Mouse (Mus musculus): ENCODE data around the gene Slc17a1.

Slc17a1 gene

GRCm38 (mm10) chr13:23879636-23880035 is 12.1 kb downstream of the Slc17a1 start:
- in situ Hi-C loops (cut with MboI; ENCODE audit: low pct_unique_long_range_greater_than_20kb in 1 of 2, low sequenced_read_pairs in 2 of 2, unreplicated experiment in 1 of 2) = no loop called here

- in situ Hi-C loops (cut with MboI; ENCODE audit: low pct_unique_long_range_greater_than_20kb in 1 of 2, low sequenced_read_pairs in 2 of 2, unreplicated experiment in 1 of 2) = no loop called here
Observed at GRCm38 (mm10) chr13:23885540-23885939, 18.0 kb downstream of the Slc17a1 start.

DNA sequence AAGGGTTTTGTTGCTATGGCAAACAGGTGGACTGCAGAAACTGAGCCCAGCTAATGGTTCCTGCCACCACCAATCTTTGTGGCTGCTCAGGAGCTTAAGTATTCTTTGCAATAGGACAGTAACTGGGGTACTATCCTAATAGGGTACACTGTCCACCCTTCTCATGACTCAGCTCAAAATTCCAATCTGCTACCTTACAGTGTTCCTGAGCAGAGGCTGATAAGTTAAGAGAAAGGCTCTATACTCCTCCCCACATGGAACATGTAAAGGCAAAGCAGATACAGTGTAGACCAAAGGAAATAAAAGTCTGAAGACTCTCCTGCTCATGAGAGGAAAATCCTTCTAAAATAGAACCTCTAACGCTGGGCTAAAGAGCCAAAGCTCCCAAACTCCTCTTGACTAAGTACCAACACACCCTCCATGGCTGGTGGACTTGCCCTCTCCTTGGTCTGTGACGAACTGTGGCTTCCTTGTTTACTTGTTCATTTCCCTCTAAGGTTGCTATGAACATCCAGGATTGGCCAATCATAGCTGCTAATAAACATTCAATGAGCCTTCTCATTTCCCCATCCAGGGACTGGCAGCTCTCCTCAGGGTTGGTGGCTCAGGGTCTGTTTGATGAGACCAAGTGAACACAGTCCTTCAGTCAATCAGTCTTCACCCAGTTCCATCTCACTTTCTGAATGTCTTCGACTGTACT is 19.6 kb downstream of the Slc17a1 start:
- in situ Hi-C loops (cut with MboI; ENCODE audit: low pct_unique_long_range_greater_than_20kb in 1 of 2, low sequenced_read_pairs in 2 of 2, unreplicated experiment in 1 of 2) = no loop called here

GRCm38 (mm10) chr13:23889011-23889605 is 21.6 kb downstream of the Slc17a1 start:
- in situ Hi-C loops (cut with MboI; ENCODE audit: low pct_unique_long_range_greater_than_20kb in 1 of 2, low sequenced_read_pairs in 2 of 2, unreplicated experiment in 1 of 2) = no loop called here

- in situ Hi-C loops (cut with MboI; ENCODE audit: low pct_unique_long_range_greater_than_20kb in 1 of 2, low sequenced_read_pairs in 2 of 2, unreplicated experiment in 1 of 2) = no loop called here
Observed at GRCm38 (mm10) chr13:23892592-23893268, 25.2 kb downstream of the Slc17a1 start.

- in situ Hi-C loops (cut with MboI; ENCODE audit: low pct_unique_long_range_greater_than_20kb in 1 of 2, low sequenced_read_pairs in 2 of 2, unreplicated experiment in 1 of 2) = no loop called here
Observed at GRCm38 (mm10) chr13:23893269-23893593, 25.7 kb downstream of the Slc17a1 start.

DNA sequence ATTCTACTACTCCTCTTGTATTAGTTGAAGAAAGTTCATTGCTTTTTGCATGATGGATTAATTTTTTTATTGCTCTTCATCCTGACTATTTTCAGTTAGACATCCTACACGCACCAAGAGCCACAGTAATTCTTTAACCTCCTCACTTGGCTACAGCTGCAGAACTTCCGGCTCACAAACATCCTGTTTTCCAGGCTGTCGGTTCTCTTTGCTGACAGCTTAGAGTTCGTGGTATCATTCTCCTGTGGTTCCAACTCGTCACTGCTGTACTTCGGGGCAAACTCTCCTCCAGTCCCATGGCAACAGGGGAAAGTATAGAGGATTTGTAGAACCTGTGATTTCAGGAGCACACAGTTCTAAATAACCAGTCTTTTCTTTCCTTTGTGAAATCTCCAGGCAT is 30.7 kb downstream of the Slc17a1 start:
- in situ Hi-C loops (cut with MboI; ENCODE audit: low pct_unique_long_range_greater_than_20kb in 1 of 2, low sequenced_read_pairs in 2 of 2, unreplicated experiment in 1 of 2) = no loop called here

DNA sequence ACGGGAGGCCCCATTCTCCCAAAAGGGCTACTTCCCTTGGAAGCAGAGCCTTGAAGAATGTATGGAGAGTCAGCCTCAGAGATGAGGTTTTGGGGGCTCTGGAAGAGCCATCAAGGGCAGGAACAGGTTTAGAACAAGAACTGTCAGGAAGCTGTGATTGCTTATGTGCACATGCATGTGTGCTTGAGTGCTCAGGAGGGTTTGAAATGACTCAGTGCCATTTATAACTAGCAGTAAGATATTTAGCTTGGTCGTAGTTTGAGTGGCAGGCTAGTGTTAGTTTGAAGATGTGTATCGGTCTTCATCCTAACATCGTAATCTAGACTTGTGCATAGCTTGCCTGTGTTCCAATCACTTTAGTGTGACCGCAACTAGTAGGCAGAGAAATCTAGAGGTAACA is 39.4 kb downstream of the Slc17a1 start:
- in situ Hi-C loops (cut with MboI; ENCODE audit: low pct_unique_long_range_greater_than_20kb in 1 of 2, low sequenced_read_pairs in 2 of 2, unreplicated experiment in 1 of 2) = no loop called here

DNA sequence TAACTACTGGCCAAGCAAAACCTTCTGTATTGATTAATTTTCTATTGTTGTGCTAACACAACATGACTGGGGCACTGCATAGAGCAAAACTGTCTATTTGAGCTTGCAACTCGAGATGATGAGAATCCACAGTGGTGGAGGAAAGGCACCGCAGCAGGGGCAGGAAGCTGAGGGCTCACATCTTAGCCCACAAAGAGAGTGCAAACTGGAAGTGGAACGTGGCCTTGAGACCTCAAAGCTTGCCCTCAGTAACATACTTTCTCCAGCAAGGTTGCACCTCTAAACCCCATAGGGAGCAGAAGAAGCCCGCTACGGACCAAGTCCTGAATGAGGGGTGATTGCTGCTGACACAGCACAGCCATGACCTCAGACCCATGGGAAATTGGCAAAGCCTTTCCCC is 42.6 kb downstream of the Slc17a1 start:
- in situ Hi-C loops (cut with MboI; ENCODE audit: low pct_unique_long_range_greater_than_20kb in 1 of 2, low sequenced_read_pairs in 2 of 2, unreplicated experiment in 1 of 2) = no loop called here

- in situ Hi-C loops (cut with MboI; ENCODE audit: low pct_unique_long_range_greater_than_20kb in 1 of 2, low sequenced_read_pairs in 2 of 2, unreplicated experiment in 1 of 2) = no loop called here
Observed at GRCm38 (mm10) chr13:23911335-23911734, 43.8 kb downstream of the Slc17a1 start.

GRCm38 (mm10) chr13:23913791-23914306 is 46.3 kb downstream of the Slc17a1 start:
- in situ Hi-C loops (cut with MboI; ENCODE audit: low pct_unique_long_range_greater_than_20kb in 1 of 2, low sequenced_read_pairs in 2 of 2, unreplicated experiment in 1 of 2) = no loop called here

DNA sequence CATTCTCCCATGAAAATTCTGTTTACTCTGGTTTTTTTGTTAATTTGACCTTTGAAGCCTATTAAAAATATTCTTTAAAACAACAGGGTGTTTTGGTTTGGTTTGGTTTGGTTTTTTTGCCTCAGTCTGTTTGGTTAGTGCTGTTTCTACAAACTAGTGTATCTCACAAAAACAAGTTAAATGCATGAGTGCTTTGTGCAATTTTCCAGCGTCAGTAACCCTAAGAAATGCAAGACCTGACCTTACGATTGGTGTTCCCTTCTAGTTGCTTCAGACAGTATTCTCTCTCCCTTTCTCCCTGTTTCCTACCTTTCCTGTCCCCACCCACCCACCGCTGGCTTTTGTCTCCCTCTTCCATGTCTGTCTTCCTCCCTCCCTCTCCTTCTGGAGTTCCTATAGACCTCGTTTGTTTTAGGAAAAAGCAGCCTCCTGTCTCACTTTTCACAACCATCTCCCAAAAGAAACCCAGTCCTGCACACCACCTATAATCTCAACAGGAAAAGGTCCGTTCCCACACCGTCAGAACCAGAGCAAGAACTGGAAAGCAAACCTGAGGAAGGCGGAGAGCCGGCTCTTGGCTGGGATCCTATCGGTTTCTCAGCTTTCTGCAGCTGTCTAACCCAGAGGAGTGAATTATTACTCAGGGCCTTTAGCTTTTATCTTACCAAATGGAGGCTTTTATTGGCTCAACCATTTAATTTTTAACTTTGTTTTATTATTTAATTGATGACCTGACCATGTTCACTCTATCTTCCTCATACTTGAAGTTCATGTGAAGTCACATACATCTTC is 47.0 kb downstream of the Slc17a1 start, which contains the start of gene Slc17a4:
Slc17a4 (minus strand) TSS at position 634 of the 792 bp plus-strand sequence.
- in situ Hi-C loops (cut with MboI; ENCODE audit: low pct_unique_long_range_greater_than_20kb in 1 of 2, low sequenced_read_pairs in 2 of 2, unreplicated experiment in 1 of 2) = no loop called here

DNA sequence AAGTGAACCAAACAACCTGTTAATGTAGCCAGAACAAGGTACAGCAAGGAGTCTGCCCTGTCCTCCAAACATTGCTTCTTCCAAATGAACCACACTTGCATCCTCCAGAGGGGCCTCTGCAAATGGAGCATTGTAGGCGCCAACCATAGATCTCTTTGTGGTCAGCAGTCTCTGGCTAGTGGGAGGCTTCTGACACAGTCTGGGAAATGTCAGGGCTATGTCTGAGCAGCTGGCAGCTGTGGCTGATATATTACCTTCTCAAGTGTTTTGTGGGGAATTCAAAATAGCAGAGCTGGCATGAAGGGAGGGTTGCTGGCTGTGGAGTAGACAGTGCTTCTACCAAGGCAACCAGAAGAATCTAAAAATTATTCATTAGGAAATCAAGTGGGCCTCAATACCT is 48.6 kb downstream of the Slc17a1 start:
- in situ Hi-C loops (cut with MboI; ENCODE audit: low pct_unique_long_range_greater_than_20kb in 1 of 2, low sequenced_read_pairs in 2 of 2, unreplicated experiment in 1 of 2) = no loop called here

DNA sequence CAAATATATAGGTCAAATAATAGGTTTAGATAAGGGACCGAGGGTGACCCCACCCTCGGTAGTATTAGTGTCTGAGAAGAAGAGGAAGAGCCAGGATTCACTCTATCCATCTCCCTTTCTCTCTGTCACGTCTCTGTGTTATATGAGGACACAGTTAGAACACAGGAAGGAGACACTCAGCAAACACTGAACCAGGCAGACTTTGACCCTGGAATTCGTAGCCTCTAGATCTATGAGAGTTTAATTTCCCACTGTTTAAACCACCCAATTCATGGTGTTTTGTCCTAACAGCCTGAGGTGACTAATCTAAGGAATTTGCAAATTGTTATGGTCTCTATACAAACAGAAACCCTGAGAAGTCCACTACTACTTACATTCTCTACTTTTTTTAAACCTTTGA is 50.1 kb downstream of the Slc17a1 start:
- in situ Hi-C loops (cut with MboI; ENCODE audit: low pct_unique_long_range_greater_than_20kb in 1 of 2, low sequenced_read_pairs in 2 of 2, unreplicated experiment in 1 of 2) = no loop called here

GRCm38 (mm10) chr13:23925792-23926191 is 58.2 kb downstream of the Slc17a1 start:
- in situ Hi-C loops (cut with MboI; ENCODE audit: low pct_unique_long_range_greater_than_20kb in 1 of 2, low sequenced_read_pairs in 2 of 2, unreplicated experiment in 1 of 2) = no loop called here

GRCm38 (mm10) chr13:23928637-23929036 is 61.1 kb downstream of the Slc17a1 start:
- in situ Hi-C loops (cut with MboI; ENCODE audit: low pct_unique_long_range_greater_than_20kb in 1 of 2, low sequenced_read_pairs in 2 of 2, unreplicated experiment in 1 of 2) = no loop called here

- in situ Hi-C loops (cut with MboI; ENCODE audit: low pct_unique_long_range_greater_than_20kb in 1 of 2, low sequenced_read_pairs in 2 of 2, unreplicated experiment in 1 of 2) = no loop called here
Observed at GRCm38 (mm10) chr13:23930461-23930860, 62.9 kb downstream of the Slc17a1 start.

- in situ Hi-C loops (cut with MboI; ENCODE audit: low pct_unique_long_range_greater_than_20kb in 1 of 2, low sequenced_read_pairs in 2 of 2, unreplicated experiment in 1 of 2) = no loop called here
Observed at GRCm38 (mm10) chr13:23930904-23931303, 63.4 kb downstream of the Slc17a1 start.

Data from mouse embryonic stem cell (cell line).